Mouse (Mus musculus) spleen, adult 2 months (tissue): Measurements from ENCODE around the gene Gm45208. TPM values are rescaled to one million over a fixed set of nuclear protein-coding genes. Genes with fewer than 3 reads are reported as not detected.
A peak's percentile ranks its signal among the peaks of the same experiment; 100 is the strongest.
"Not testable (repeated sequence)": the region's sequence is repeated elsewhere in the genome, so short reads cannot be mapped to it uniquely, and the experiment has no call there.

Source experiments
- DNase-seq, 2 experiments: peaks; one replicate each; pipeline versions ENCODE4 v3.0.0 to v3.0.0-alpha.2; 2012 to 2021; ENCODE audit warnings: low spot score in 2 of 2, low read depth in 1 of 2
- H3K27ac ChIP-seq: fragments of 200-500 bp; 2 replicates; pipeline ENCODE4 v1.5.1; 2012; ENCODE audit warnings: low read length, inconsistent platforms; ENCODE audit not compliant: insufficient read depth
- H3K27me3 ChIP-seq: fragments of 200-500 bp; 2 replicates; pipeline ENCODE4 v1.6.1; 2012; ENCODE audit warnings: mild to moderate bottlenecking, moderate library complexity, low read length, inconsistent platforms; ENCODE audit not compliant: control insufficient read depth, insufficient read depth
- H3K36me3 ChIP-seq: fragments of 200-500 bp; 2 replicates; pipeline ENCODE4 v1.6.1; 2012; ENCODE audit warnings: mild to moderate bottlenecking, low read length, inconsistent platforms; ENCODE audit not compliant: control insufficient read depth, insufficient read depth
- H3K4me1 ChIP-seq: fragments of 200-500 bp; 2 replicates; pipeline ENCODE4 v1.6.1; 2011; ENCODE audit warnings: inconsistent platforms; ENCODE audit not compliant: control insufficient read depth, insufficient read depth, insufficient read length
- H3K4me3 ChIP-seq: fragments of 200-500 bp; 2 replicates; pipeline ENCODE4 v1.5.1; 2011; ENCODE audit warnings: mild to moderate bottlenecking, inconsistent platforms; ENCODE audit not compliant: insufficient read depth, insufficient read length; ENCODE audit errors: extremely low read depth
- CTCF ChIP-seq: fragments of 200-500 bp; IDR thresholded peaks from 2 replicates; pipeline ENCODE4 v1.5.1; 2011; ENCODE audit warnings: mild to moderate bottlenecking, inconsistent platforms; ENCODE audit not compliant: insufficient read depth, insufficient read length, insufficient replicate concordance; ENCODE audit errors: extremely low read depth
- POLR2A ChIP-seq: fragments of 200-500 bp; IDR thresholded peaks from 2 replicates; pipeline ENCODE4 v1.6.1; 2011; ENCODE audit warnings: low read depth, low read length, inconsistent platforms
- WGBS: fragments of 180-500 bp; shearing (Covaris S2); methylation state at CpG from one replicate; pipeline ENCODE4 v1.1.7; 2018; 5-methylcytosine and 5-hydroxymethylcytosine counted together
- polyA plus RNA-seq: library from polyadenylated mRNA; depleted of rRNA; stranded (reverse); fragments of >200 nt; gene quantifications from 2 replicates; pipeline ENCODE4 v1.2.3, GENCODE M21; 2012

Gene Gm45208
- polyA plus RNA-seq, 1 experiment, result 0.13 TPM

DNA sequence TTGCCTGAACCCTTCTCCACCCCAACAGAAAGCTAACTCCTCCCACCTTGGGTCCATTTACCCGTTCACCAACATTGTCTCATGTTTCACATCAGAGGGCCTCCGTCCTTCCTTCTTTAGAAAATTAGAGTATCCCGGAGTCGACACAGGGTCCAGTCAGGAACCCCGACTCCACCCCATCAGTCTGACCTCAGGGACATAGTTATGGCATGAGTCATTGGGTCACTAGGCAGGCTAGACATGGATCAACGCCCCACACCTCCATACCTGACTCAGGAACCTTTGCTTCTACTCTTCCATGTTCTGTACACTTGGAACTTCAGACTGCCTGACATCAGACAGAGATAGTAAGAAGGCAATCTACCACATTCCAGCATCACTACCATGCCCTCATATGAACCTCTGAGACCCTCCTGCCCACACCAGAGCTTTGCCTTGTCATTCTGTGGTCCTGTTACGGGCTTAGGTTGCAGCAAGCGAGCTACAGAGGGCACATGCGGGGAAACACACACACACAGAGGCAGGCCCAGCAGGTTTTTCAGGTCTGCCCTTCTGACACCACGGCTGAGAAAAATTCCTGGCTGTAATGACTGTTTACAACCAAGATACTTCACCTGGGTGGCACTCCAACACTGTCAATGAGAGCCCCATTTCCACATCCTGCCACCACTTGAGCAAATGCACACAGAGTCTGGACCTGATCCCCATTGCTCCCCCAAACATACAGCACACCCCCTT lies 18.2 kb downstream of the Gm45208 start:
- H3K27me3 ChIP-seq, result no peaks in the 10 kb centered on the region
- TF ChIP-seq POLR2A (no peak), CTCF (no peak)
- no peaks in the 10 kb centered on the region for H3K36me3 ChIP-seq
- no peak overlapping the region for H3K27ac ChIP-seq
- WGBS, result 79% methylated on average over 10 of the region's 10 CpGs
- no peaks in the 10 kb centered on the region for H3K4me1 ChIP-seq
- H3K4me3 ChIP-seq, result no peak overlapping the region
- no peak for DNase-seq

DNA sequence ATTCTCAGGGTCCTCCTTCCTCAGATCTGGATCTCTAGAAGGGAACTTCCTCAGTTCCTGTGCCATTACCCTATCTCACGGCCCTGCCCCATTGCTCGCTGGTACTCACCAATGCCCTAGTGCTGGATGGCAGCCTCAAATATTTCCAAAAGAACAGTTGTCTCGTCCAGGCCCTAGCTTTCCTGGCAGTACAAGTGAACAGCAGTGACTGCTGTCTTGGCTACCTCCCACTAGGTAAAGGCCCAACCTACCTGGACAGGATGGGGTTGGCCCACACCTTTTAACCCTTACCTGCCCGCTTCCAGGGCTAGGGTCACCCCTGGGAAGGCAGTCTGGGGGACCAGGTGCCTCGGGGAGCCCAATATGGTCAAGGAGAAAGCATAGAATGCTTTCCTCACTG lies 19.1 kb downstream of the Gm45208 start:
- Histone ChIP-seq H3K27me3 (no peaks in the 10 kb centered on the region), H3K4me3 (no peak overlapping the region), H3K36me3 (no peaks in the 10 kb centered on the region), H3K27ac (no peak overlapping the region), H3K4me1 (no peaks in the 10 kb centered on the region)
- TF ChIP-seq CTCF, result no peak
- no peak for TF ChIP-seq POLR2A
- WGBS, result 84% methylated on average over 5 of the region's 5 CpGs
- no peak for DNase-seq

DNA sequence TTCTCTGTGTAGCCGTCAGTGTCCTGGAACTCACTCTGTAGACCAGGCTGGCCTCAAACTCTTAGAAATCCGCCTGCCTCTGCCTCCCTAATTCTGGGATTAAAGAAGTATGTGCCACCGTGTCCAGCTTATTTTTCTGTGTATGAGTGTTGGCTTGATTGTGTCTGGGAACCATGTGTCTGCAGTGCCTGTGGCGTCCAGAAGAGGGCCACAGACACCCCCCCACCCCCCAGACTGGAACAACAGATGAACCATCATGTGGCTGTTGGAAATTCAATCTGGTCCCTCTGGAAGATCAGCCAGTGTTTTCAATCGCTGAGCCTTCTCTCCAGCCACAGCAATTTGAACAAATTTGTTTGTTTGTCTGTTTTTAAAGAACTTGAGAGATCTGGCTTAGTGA lies 21.4 kb downstream of the Gm45208 start:
- H3K4me1 ChIP-seq, result no peaks in the 10 kb centered on the region
- TF ChIP-seq CTCF, result peak; percentile 7; the same call in 1 of the 2 replicates
- no peak for TF ChIP-seq POLR2A
- H3K4me3 ChIP-seq, result no peak overlapping the region
- no peaks in the 10 kb centered on the region for H3K27me3 ChIP-seq
- WGBS, result 57% methylated on average over 5 of the region's 5 CpGs
- no peaks in the 10 kb centered on the region for H3K36me3 ChIP-seq
- DNase-seq, result no peak
- H3K27ac ChIP-seq, result no peak overlapping the region

DNA sequence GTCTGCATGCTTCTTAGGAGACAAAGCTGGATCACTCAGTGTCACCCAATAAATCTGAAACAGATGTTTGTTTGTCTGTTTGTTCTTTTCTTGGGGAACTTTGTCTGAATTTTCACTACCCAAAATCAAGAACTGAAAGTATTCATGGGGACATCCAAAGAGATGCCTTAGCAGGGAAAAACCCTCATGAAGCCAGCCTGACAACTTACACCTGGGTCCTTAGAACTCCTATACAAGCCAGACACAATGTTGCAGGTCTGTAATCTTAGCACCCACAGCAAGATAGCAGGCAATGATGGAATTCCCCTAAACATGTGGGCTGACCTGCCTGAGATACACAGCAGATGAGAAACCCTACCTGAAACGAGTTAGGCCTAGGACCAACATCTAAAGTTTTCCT lies 22.9 kb downstream of the Gm45208 start:
- no peak for DNase-seq
- no peak overlapping the region for H3K4me3 ChIP-seq
- no peak overlapping the region for H3K27ac ChIP-seq
- no peaks in the 10 kb centered on the region for H3K4me1 ChIP-seq
- no peaks in the 10 kb centered on the region for H3K36me3 ChIP-seq
- WGBS, result 57% methylated on average over 1 of the region's 1 CpGs
- no peak for TF ChIP-seq POLR2A
- no peak for TF ChIP-seq CTCF
- H3K27me3 ChIP-seq, result no peaks in the 10 kb centered on the region

DNA sequence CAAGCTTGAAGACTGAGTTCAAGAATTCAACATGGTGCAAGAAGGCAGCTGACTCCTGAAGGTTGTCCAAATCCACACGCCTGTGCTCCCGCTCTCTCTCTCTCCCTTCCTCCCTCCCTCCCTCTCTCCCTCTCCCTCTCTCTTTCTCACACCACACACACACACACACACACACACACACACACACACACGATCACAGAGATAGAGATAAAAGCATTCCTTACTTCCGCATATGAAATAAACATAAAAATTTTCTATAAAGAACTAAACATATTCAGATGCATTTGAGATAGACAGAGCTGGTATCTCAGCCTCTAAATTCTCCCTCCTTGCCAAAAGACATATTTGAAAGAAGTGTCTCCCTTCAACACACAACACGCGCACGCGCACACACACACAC lies 23.4 kb downstream of the Gm45208 start:
- Histone ChIP-seq H3K27me3 (peaks cover 1% of the 10 kb centered on the region; the same call in 1 of the 2 replicates), H3K36me3 (no peaks in the 10 kb centered on the region), H3K4me1 (peaks cover under 1% of the 10 kb centered on the region; the same call in 1 of the 2 replicates), H3K27ac (no peak overlapping the region), H3K4me3 (no peak overlapping the region)
- 89% methylated on average over 8 of the region's 8 CpGs for WGBS
- no peak for DNase-seq
- no peak for TF ChIP-seq POLR2A
- no peak for TF ChIP-seq CTCF

DNA sequence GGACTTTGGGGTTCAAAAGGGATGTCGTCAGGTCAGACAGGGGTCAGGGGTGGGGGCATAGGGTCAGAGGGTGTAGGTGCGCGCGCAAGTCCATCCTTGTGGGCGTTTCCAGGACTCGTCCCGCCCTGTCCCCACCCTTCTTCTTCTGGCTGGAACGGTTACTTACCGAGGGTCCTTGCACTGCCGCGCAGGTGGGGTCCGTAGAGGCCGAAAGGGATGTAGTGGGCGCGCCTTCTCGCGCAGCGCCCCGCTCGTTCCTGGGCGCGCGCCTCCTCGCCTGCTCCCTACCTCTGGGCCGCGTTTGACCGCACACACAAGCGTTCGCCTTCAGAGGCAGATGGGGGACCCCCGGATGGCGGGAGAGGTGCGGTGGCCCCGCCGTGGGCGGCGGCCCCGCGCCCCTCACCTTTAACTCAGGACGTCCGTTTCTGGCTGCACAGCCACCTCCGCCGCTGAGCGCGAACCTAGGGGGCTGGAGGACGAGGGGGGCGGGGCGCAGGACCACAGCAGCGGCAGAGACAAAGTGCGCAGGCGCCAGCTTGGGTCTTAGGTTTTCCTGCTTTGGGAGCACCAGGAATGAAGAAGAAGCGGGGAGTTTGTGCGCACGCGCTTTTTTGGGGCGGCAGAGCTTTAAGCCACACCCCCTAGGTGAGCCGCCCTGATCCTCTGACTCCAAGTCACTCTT lies 28.5 kb downstream of the Gm45208 start, which contains the start of gene Ccdc120:
Gene Ccdc120 (minus strand): TSS at position 474 of the 685 bp plus-strand sequence.
- 23% methylated on average over 56 of the region's 56 CpGs for WGBS
- Histone ChIP-seq H3K27me3 (peaks cover 2% of the 10 kb centered on the region; the same call in 1 of the 2 replicates), H3K4me3 (peak within 1 kb of the TSS; percentile 44; the same call in 1 of the 2 replicates), H3K27ac (no peak within 1 kb of the TSS), H3K4me1 (peaks cover 3% of the 10 kb centered on the region), H3K36me3 (no peaks in the 10 kb centered on the region)
- TF ChIP-seq POLR2A (no peak), CTCF (no peak)
- DNase-seq, result no peak

DNA sequence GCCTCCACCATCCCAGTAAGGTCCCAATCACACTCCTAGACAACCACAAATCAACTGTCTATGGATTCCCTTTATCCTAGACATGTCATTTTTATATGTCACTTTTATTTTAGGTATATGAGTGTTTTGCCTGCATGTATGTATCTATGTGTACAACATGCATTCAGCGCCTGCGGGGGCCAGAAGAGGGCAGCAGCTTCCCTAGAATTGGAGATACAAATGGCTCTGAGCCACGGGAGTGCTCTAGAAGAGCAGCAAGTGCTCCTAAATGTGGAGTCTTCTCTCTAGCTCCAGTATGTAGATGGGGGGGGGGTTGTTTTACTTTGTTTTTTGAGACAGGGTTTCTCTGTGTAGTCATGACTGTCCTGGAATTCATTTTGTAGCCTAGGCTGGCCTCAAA lies 31.6 kb downstream of the Gm45208 start:
- 19% methylated on average over 3 of the region's 3 CpGs for WGBS
- not testable (repeated sequence) for H3K4me1 ChIP-seq, H3K27me3 ChIP-seq, H3K36me3 ChIP-seq, H3K4me3 ChIP-seq, H3K27ac ChIP-seq
- DNase-seq, result peak in 1 of 2 experiments; percentile 26
